Mouse (Mus musculus): ENCODE results near the gene Plac9a.

GRCm38 (mm10) chr14:25842688-25843003 lies 60.3 kb downstream of the Plac9a start:
- TF ChIP-seq POLR2A (IDR thresholded peaks at IDR 0.05; ENCODE audit: insufficient read depth, low read depth, low read length) (no peak), CTCF (IDR thresholded peaks at IDR 0.05; ENCODE audit: insufficient read depth, low read depth, low read length) (no peak)
